11 mouse cellular contexts compared by ENCODE assay signal in the genomic region with DNA sequence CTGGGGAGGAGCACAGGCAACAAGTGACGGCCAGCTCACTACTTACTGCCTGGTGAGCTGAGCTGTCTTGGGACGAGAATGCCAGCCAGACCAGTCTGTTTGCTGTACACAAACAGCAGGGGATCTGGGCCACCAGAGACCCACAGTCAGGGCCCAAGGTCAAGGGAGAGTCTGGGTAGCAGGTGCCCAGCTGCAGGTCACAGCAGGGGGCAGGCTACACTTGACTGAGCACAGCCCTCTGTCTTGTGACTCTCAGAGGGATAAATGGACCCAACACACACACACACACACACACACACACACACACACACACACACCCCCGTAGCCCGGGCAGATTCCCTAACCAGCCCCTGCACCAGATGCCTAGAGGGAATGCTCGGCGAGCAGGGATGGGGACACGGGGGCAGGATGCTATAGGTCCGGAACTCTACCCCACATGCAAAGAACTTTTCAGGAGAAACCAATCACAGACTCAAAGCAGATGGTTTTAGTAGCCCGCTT. TPM values are rescaled to one million over a fixed set of nuclear protein-coding genes. Genes with fewer than 3 reads are reported as not detected.
DNase-seq lines count a peak whose midpoint lies in the region; ATAC-seq lines count a peak whose summit lies in the region.
"Had no signal": no experiment of that assay in that cellular context is flagged by ENCODE, and none has a peak within 500 bp of the region (broad histone marks: within the 10 kb centered on the region; RNA-seq: fewer than 3 reads in every experiment).

No protein-coding gene starts in this region.

- DNase-seq in adrenal gland, postnatal 10 days = peak; percentile 15
- no peak for DNase-seq in adrenal gland, postnatal 4 days (ENCODE audit: low spot score in 2 of 2)
- peak; percentile 45 for DNase-seq in neural tube, embryonic 10.5 days (ENCODE audit: extremely low spot score, low spot score)
- DNase-seq in kidney, postnatal 14 days = peak; percentile 88
- no peak for DNase-seq in right cerebral cortex, postnatal 4 days
- no peak for DNase-seq in frontal cortex, postnatal 10 days (ENCODE audit: low spot score in 2 of 2)

- H3K4me2 ChIP-seq in neural tube, embryonic 15.5 days = no peak overlapping the region
- H3K4me2 ChIP-seq in midbrain, embryonic 13.5 days (replicated peaks) = no peak overlapping the region
- H3K4me2 ChIP-seq: embryonic facial prominence, embryonic 15.5 days; limb, embryonic 15.5 days; neural tube, embryonic 12.5 days had no signal

- H3K36me3 ChIP-seq in neural tube, embryonic 15.5 days = no peaks in the 10 kb centered on the region
- no peaks in the 10 kb centered on the region for H3K36me3 ChIP-seq in midbrain, embryonic 13.5 days
- H3K36me3 ChIP-seq: neural tube, embryonic 12.5 days had no signal

- H3K9ac ChIP-seq in neural tube, embryonic 15.5 days (replicated peaks) = no peak overlapping the region
- no peak overlapping the region for H3K9ac ChIP-seq in midbrain, embryonic 13.5 days (replicated peaks)
- H3K9ac ChIP-seq: embryonic facial prominence, embryonic 15.5 days; limb, embryonic 15.5 days; neural tube, embryonic 12.5 days had no signal

- H3K4me3 ChIP-seq in neural tube, embryonic 15.5 days (replicated peaks) = no peak overlapping the region
- no peak overlapping the region for H3K4me3 ChIP-seq in midbrain, embryonic 13.5 days (replicated peaks)
- H3K4me3 ChIP-seq: embryonic facial prominence, embryonic 15.5 days; limb, embryonic 15.5 days; neural tube, embryonic 12.5 days had no signal

- no peak for ATAC-seq in neural tube, embryonic 15.5 days (ENCODE audit: low FRiP score)
- no peak for ATAC-seq in midbrain, embryonic 13.5 days

- WGBS in neural tube, embryonic 15.5 days = 16% methylated on average over 9 of the region's 9 CpGs
- 9% methylated on average over 9 of the region's 9 CpGs for WGBS in midbrain, embryonic 13.5 days

- no peak overlapping the region for H3K27ac ChIP-seq in neural tube, embryonic 15.5 days (replicated peaks)
- H3K27ac ChIP-seq in midbrain, embryonic 13.5 days = no peak overlapping the region
- H3K27ac ChIP-seq: embryonic facial prominence, embryonic 15.5 days; limb, embryonic 15.5 days; neural tube, embryonic 12.5 days had no signal

- H3K9me3 ChIP-seq in neural tube, embryonic 15.5 days (replicated peaks) = no peaks in the 10 kb centered on the region
- no peaks in the 10 kb centered on the region for H3K9me3 ChIP-seq in midbrain, embryonic 13.5 days
- H3K9me3 ChIP-seq: embryonic facial prominence, embryonic 15.5 days; limb, embryonic 15.5 days; neural tube, embryonic 12.5 days had no signal

- H3K27me3 ChIP-seq in neural tube, embryonic 15.5 days (replicated peaks) = no peaks in the 10 kb centered on the region
- no peaks in the 10 kb centered on the region for H3K27me3 ChIP-seq in midbrain, embryonic 13.5 days
- H3K27me3 ChIP-seq: embryonic facial prominence, embryonic 15.5 days; limb, embryonic 15.5 days; neural tube, embryonic 12.5 days had no signal

- H3K4me1 ChIP-seq in neural tube, embryonic 15.5 days = peaks cover 7% of the 10 kb centered on the region
- peaks cover 25% of the 10 kb centered on the region for H3K4me1 ChIP-seq in midbrain, embryonic 13.5 days (replicated peaks)

RNA-seq across cellular contexts. Expression of a gene that starts 14.5 kb away (rescaled TPM):
- 1 to 10 TPM; 1.3 to 1.5 TPM for total RNA-seq in adrenal gland, postnatal 10 days (2021)
- total RNA-seq in adrenal gland, postnatal 4 days (2021) = 1 to 10 TPM; 1.9 to 3.3 TPM
- polyA plus RNA-seq in neural tube, embryonic 15.5 days (2015; fragmentation: Nextera tagmentation; extraction: Ambion mirVana) = 0.59 and 1.3 TPM in 2 replicates
- 0.55 and 0.67 TPM in 2 replicates for polyA plus RNA-seq in midbrain, embryonic 13.5 days (2015; fragmentation: Nextera tagmentation; extraction: Ambion mirVana)

RNA-seq across cellular contexts. Expression of a gene that starts 24.4 kb away (rescaled TPM):
- total RNA-seq in adrenal gland, postnatal 10 days (2021) = 10 to 100 TPM; 26.2 to 27.9 TPM
- 10 to 100 TPM; 17.6 to 41.1 TPM for total RNA-seq in adrenal gland, postnatal 4 days (2021)
- 8.8 and 12.0 TPM in 2 replicates for polyA plus RNA-seq in neural tube, embryonic 15.5 days (2015; fragmentation: Nextera tagmentation; extraction: Ambion mirVana)
- 5.9 and 7.1 TPM in 2 replicates for polyA plus RNA-seq in midbrain, embryonic 13.5 days (2015; fragmentation: Nextera tagmentation; extraction: Ambion mirVana)

RNA-seq across cellular contexts. Expression of a gene that starts 58.8 kb away (rescaled TPM):
- 1 to 10 TPM in 1 of 2 experiments, under 1 TPM in 1; 0.63 to 1.6 TPM for total RNA-seq in adrenal gland, postnatal 10 days (2021)
- total RNA-seq in adrenal gland, postnatal 4 days (2021) = under 1 TPM; 0.73 to 0.76 TPM
- 0.05 and 0.28 TPM in 2 replicates for polyA plus RNA-seq in neural tube, embryonic 15.5 days (2015; fragmentation: Nextera tagmentation; extraction: Ambion mirVana)
- polyA plus RNA-seq in midbrain, embryonic 13.5 days (2015; fragmentation: Nextera tagmentation; extraction: Ambion mirVana) = 0.05 TPM in 1 of 2 replicates, not detected in the other
- polyA plus RNA-seq: neural tube, embryonic 12.5 days had no signal

Comparison
In these comparisons a context has a peak if more than half of its experiments do, and no peak if none do; other contexts are left out.
1. DNase-seq: peak in adrenal gland, postnatal 10 days (single experiment), neural tube, embryonic 10.5 days (single experiment) and kidney, postnatal 14 days (single experiment); none in adrenal gland, postnatal 4 days (0 of 2), right cerebral cortex, postnatal 4 days (single experiment) and frontal cortex, postnatal 10 days (0 of 2).